Mouse (Mus musculus) adrenal gland, postnatal 4 days (tissue): ENCODE results near the gene Ppa1. TPM values are rescaled to one million over a fixed set of nuclear protein-coding genes. Genes with fewer than 3 reads are reported as not detected.
A peak's percentile ranks its signal among the peaks of the same experiment; 100 is the strongest.

ENCODE experiments used
- DNase-seq, 2 experiments: peaks; one replicate each; pipeline ENCODE4 v3.0.0; 2021 to 2022; ENCODE audit warnings: low spot score in 2 of 2, mixed read lengths in 2 of 2
- total RNA-seq, 2 experiments: library from RNA; stranded (reverse); gene quantifications; 2 replicates each; pipeline ENCODE4 v1.2.3; 2021

Gene Ppa1
- total RNA-seq, 2 experiments from 2014 or later = 50.1 to 55.6 TPM

- DNase-seq = peak; percentile 88 to 96
Measured at GRCm38 (mm10) chr10:61694870-61695670, 46.7 kb downstream of the Ppa1 start, which contains the start of gene Tysnd1. Gene Tysnd1 (plus strand): TSS chr10:61695514.

DNA sequence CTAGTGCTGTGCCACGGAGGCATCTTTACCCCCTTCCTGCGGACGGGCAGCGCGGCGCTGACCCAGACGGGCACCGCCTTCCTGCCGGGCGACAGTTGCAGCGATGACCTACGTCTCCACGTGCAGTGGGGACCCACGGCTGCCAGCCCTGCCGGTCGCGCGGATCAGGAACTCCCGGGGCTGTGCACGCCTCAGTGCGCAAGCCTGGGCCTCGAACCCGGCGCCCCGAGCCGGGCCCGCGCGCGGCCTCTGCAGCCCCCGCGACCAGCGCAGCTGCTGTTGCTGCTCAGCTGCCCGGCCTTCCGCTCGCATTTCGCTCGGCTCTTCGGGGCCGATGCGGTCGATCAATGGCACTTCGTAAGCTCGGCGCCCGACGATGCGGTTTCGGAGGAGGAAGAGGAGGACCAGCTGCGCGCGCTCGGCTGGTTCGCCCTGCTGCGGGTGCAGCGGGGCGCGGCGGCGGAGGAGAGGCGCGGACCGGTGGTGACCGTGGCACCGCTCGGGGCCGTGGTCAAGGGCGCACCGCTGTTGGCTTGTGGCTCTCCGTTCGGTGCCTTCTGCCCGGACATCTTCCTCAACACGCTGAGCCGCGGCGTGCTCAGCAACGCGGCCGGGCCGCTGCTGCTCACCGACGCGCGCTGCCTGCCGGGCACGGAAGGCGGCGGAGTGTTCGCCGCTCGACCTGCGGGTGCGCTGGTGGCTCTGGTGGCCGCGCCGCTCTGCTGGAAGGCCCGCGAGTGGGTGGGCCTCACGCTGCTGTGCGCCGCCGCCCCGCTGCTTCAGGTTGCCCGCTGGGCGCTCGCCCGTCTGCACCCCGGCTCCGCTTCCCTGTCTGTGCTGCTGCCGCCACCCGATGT is 47.6 kb downstream of the Ppa1 start:
- no peak for DNase-seq

- DNase-seq = no peak
Measured at GRCm38 (mm10) chr10:61696560-61696823, 48.1 kb downstream of the Ppa1 start.

DNA sequence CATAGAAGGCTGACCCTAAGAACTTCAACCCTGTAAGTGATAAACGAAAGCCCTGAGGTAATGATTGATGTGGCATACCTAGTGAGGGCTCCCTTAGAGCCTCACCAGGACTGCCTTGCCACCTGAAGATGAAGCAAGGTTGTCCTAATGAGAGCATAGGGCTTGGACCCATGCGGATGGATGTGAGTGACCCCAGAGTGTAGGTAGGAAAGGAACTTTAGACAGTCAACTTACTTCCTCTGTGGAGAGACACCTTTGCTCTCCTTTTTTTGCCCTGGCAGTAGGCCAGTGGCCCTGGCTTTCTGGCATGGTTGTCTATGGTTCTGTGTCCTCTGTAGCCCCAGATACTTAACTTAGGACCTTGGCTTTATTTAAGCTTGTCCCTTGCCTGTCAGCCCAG is 48.7 kb downstream of the Ppa1 start:
- no peak for DNase-seq

- no peak for DNase-seq
Measured at GRCm38 (mm10) chr10:61704663-61705062, 56.3 kb downstream of the Ppa1 start.

DNA sequence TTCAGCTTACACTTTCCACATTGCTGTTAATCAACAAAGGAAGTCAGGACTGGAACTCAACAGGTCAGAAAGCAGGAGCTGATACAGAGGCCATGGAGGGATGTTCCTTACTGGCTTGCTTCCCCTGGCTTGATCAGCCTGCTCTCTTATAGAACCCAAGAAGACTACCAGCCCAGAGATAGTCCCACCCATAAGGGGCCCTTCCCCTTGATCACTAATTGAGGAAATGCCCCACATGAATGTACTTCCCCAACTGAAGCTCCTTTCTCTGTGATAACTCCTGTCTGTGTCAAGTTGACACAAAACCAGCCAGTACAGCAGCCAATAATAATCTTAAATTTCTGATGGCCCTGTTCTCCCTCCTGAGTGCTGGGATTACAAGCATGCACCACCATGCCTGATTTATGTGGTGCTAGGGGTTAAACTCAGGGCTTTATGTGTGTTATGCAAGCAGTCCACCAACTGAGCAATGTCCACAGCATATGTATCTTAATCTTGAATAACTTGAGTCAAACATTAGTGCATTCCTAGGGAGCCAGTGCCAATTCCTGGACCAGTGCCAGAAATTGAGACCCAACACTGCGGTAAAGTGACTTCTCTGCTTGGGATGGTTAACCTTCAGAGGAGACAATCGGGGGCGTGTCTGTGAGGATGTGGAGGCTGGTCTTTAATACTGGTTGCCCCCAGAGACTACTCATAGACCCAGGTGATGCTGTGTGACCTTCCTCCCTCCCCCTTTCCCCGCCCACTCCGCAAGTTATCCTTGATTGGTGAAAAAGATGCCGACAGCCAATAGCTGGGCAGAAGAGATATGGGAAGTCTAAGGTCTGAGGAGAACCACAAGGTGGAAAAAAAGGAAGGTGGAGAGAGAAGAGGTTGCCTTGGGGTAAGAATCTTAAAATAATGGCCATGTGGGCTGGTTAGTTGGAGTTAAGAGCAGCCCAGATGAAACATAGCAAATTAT is 58.3 kb downstream of the Ppa1 start:
- DNase-seq = no peak

DNA sequence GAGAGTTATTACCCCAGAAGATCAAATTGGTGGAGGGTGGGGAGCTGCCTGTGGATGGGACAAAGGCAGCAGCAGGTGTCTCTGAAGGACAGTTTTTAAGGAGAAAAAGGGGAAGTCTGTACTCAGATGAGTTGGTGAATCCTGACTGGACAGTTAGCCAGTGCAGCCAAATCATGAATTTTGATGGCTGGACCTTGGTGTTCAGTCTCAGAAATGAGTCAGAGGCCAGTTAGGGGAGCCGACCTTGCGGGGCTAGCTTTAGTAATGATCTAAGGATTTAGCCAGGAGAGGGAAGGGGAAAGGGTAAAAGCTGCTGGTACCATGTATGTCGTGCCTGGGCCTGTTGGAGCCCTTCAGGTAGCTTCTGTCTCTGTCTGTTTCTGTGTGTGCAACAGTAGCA is 65.2 kb downstream of the Ppa1 start:
- no peak for DNase-seq

- no peak for DNase-seq
Measured at GRCm38 (mm10) chr10:61714146-61714545, 65.8 kb downstream of the Ppa1 start.

DNA sequence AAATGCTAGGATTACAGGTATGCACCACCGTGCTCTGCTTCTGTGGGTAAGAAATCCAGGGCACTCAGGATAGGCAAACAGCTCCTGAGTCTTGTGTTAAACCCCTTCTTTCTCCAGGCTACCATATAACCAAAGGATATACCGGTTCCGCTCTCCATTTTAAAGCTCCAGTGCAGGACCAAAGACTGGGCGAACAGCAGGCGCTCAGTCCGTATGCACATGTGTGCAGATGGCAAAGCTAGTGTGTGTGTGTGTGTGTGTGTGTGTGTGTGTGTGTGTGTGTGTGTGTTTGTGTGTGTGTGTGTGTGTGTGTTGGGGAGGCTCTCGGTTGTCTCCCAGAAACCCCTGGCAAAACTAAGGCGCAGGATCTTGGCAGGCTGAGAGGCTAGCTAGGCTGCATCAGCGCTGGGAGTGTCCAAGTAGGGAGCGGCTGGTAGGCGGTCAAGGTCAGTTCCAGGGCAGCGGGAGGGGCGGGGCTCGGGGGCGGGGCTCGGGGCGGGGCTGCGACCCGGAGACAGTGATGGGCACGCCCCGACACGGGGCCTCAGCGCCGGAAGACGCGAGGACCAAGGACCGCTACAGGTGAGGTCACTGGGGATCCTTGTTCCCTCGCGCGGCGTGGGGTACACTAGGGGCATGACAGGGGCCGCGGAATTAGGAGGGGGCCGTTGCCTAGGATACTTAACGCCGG is 66.6 kb downstream of the Ppa1 start, which contains the start of gene Aifm2:
Aifm2 (plus strand) TSS at position 493 of the 691 bp plus-strand sequence.
- DNase-seq = peak in 1 of 2 experiments; percentile 69

GRCm38 (mm10) chr10:61715462-61715837 is 67.1 kb downstream of the Ppa1 start:
- DNase-seq = no peak

DNA sequence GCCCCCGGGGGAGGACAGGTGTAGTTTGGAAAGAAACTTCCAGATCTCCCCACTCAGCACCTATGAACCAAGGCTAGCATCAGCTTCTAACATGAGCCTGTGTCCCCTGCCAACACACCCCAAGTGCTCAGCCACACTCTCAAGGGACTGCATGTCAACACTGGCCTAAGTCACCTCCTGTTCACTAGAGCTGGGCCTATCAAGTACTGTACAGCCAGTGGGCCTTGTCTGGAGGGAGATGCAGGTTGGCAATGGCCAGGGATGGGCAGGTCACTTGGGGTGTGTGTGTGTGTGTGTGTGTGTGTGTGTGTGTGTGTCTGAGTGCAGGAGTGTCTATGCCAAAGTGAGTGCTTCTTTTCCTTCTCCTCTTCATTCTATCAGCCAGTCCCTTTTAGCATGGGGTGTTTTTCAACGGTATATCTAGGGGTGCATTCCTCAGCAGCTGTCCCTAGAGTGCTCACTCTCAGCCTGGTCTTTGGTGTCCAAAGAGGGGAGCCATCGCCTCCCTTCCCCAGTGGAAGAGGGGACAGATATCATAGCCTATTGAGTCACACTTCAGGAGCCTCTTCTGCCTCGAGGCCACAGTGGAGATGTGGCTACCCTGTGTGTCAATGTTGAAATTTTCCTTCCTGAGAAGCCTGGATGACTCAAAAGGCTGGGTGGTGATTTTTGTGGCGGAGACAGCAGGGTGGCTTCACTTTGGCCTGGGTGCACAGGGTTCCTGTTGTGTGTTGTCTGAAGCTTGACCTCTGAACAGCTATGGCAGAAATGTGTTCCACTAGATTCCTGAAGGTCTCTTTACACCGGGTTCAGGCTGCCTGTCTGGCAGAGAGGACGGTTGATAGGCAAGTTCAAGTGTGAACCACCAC is 67.9 kb downstream of the Ppa1 start:
- DNase-seq = peak in 1 of 2 experiments; percentile 23

DNA sequence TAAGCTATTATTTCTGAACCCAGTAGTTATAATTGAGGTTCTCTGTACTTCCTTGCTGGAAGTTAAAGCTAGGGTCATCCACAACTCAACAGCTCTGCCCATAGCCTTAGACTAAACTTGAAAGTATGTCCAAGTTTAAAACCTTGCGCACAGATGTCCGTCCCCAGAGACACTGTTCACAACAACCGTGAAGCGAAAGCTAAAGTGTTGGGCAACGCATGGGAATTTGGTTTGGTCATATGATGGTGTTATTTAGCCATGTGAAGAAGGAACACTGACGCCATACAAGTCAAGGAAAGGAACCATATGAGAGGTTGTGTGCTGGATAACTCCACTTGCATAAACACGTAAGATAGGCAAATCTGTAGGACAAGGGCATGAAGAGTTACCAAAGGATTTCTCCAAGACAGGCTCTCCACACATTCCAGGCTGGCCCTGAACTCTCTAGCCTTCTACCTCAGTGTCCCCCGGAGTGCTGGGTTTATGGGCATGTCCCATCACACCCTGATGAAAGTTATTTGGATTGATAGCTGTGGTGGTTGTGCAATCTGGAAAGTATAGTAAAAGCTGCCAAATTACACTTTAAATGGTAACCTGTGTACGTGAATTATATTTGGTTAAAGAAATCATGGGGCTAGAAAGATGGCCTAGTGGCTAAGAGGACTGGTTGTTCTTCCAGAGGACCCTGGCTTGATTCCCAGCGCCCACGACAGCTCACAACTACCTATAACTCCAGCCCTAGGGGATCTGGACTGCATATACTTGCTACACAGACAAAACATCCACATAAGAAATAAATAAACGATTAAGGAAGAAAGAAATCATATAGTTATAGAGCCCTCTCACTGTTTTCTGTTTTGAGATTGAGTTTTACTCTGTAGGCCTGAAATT is 69.3 kb downstream of the Ppa1 start:
- DNase-seq = no peak

- DNase-seq = peak in 1 of 2 experiments; percentile 26
Measured at GRCm38 (mm10) chr10:61720331-61720730, 72.0 kb downstream of the Ppa1 start.

GRCm38 (mm10) chr10:61722215-61722614 is 73.9 kb downstream of the Ppa1 start:
- no peak for DNase-seq

- DNase-seq = no peak
Measured at GRCm38 (mm10) chr10:61723271-61723670, 74.9 kb downstream of the Ppa1 start.
